Mouse (Mus musculus) ES-E14 (cell line): ENCODE results near the gene Itgb5. TPM values are rescaled to one million over a fixed set of nuclear protein-coding genes. Genes with fewer than 3 reads are reported as not detected.

Experiments
- DNase-seq: peaks from one replicate; pipeline ENCODE4 v3.0.0-alpha.2; 2013; ENCODE audit warnings: low read depth, low spot score
- H3K27ac ChIP-seq: 2 replicates; pipeline ENCODE4 v1.5.1; 2012; ENCODE audit warnings: low read depth, mild to moderate bottlenecking, low read length, moderate library complexity, mixed read lengths; ENCODE audit not compliant: poor library complexity, insufficient read depth, severe bottlenecking
- H3K36me3 ChIP-seq: 2 replicates; pipeline ENCODE4 v1.6.1; 2012; ENCODE audit warnings: mild to moderate bottlenecking, low read length, moderate library complexity, mixed read lengths; ENCODE audit not compliant: control insufficient read depth, poor library complexity, insufficient read depth, severe bottlenecking
- H3K4me1 ChIP-seq, 2 experiments: fragments of 150-350 bp in 1 of 2; sonication (generic) in 1 of 2; 2 replicates each; pipeline ENCODE4 v1.6.1; 2012; ENCODE audit warnings: low read length in 2 of 2, mild to moderate bottlenecking in 1 of 2, mixed read lengths in 1 of 2; ENCODE audit not compliant: control insufficient read depth in 2 of 2, insufficient read depth in 2 of 2, poor library complexity in 1 of 2
- H3K4me3 ChIP-seq, 2 experiments: fragments of 150-350 bp in 1 of 2; sonication (generic) in 1 of 2; 2 replicates each; pipeline ENCODE4 v1.5.1; 2012; ENCODE audit warnings: low read length in 2 of 2, low read depth in 1 of 2, mild to moderate bottlenecking in 1 of 2, mixed read lengths in 1 of 2; ENCODE audit not compliant: insufficient read depth in 1 of 2, poor library complexity in 1 of 2, severe bottlenecking in 1 of 2
- H3K9ac ChIP-seq: 2 replicates; pipeline ENCODE4 v1.6.1; 2012; ENCODE audit warnings: low read depth, mild to moderate bottlenecking, low read length, mixed read lengths; ENCODE audit not compliant: poor library complexity, insufficient read depth, severe bottlenecking
- H3K9me3 ChIP-seq: fragments of 150-350 bp; sonication (generic); 2 replicates; pipeline ENCODE4 v1.6.1; 2012; ENCODE audit warnings: low read depth, mild to moderate bottlenecking, low read length; ENCODE audit not compliant: control insufficient read depth, insufficient read depth
- CHD2 ChIP-seq: IDR thresholded peaks from 2 replicates; pipeline ENCODE4 v1.6.1; 2014; ENCODE audit warnings: mild to moderate bottlenecking, low read depth, low read length, inconsistent platforms
- HCFC1 ChIP-seq: IDR thresholded peaks from 2 replicates; pipeline ENCODE4 v1.6.1; 2012; ENCODE audit warnings: low read length, inconsistent platforms, borderline replicate concordance; ENCODE audit not compliant: insufficient read depth
- MAFK ChIP-seq: IDR thresholded peaks from 2 replicates; pipeline ENCODE4 v1.6.1; 2014; ENCODE audit warnings: mild to moderate bottlenecking, low read depth, low read length, inconsistent platforms; ENCODE audit not compliant: insufficient read depth
- ZC3H11A ChIP-seq: IDR thresholded peaks from 2 replicates; pipeline ENCODE4 v1.6.1; 2012; ENCODE audit warnings: low read depth, mild to moderate bottlenecking, inconsistent platforms, low read length, borderline replicate concordance
- ZNF384 ChIP-seq: IDR thresholded peaks from 2 replicates; pipeline ENCODE4 v1.6.1; 2012; ENCODE audit warnings: low read depth, low read length, inconsistent platforms
- in situ Hi-C, 2 experiments: fragments of 600-800 bp; cut with MboI; formaldehyde crosslinking; loops; one replicate each; pipeline ENCODE4 v1.15.1; 2025; ENCODE audit warnings: low sequenced_read_pairs in 2 of 2, inconsistent platforms in 1 of 2; ENCODE audit not compliant: unreplicated experiment in 2 of 2
- total RNA-seq: library from RNA; depleted of rRNA; stranded (reverse); fragments of 300-350 nt; gene quantifications from 2 replicates; pipeline ENCODE4 v1.2.3, GENCODE M21; 2012

The Itgb5 gene
- total RNA-seq, 1 experiment, result 60.6 TPM

GRCm38 (mm10) chr16:33922111-33923000, 92.9 kb downstream of the Itgb5 start:
- H3K36me3 ChIP-seq, result peaks cover 4% of the 10 kb centered on the region; the same call in 1 of the 2 replicates
- no peak for TF ChIP-seq HCFC1
- TF ChIP-seq ZC3H11A, result no peak
- no peak for TF ChIP-seq ZNF384
- no peak for TF ChIP-seq MAFK
- no peak overlapping the region for H3K9ac ChIP-seq
- no peak for DNase-seq
- H3K4me1 ChIP-seq, result no peaks in the 10 kb centered on the region
- in situ Hi-C loops, result no loop called here
- no peaks in the 10 kb centered on the region for H3K9me3 ChIP-seq
- H3K27ac ChIP-seq, result no peak overlapping the region
- H3K4me3 ChIP-seq, result no peak overlapping the region

GRCm38 (mm10) chr16:33923001-33923316, 93.5 kb downstream of the Itgb5 start:
- H3K9me3 ChIP-seq, result no peaks in the 10 kb centered on the region
- H3K9ac ChIP-seq, result no peak overlapping the region
- no peak for DNase-seq

GRCm38 (mm10) chr16:33923758-33924157, 94.3 kb downstream of the Itgb5 start:
- H3K9me3 ChIP-seq, result no peaks in the 10 kb centered on the region
- TF ChIP-seq ZNF384 (no peak), CHD2 (no peak), MAFK (no peak), HCFC1 (no peak), ZC3H11A (no peak)
- no peaks in the 10 kb centered on the region for H3K4me1 ChIP-seq
- in situ Hi-C loops, result no loop called here
- H3K36me3 ChIP-seq, result peaks cover 4% of the 10 kb centered on the region; the same call in 1 of the 2 replicates
- H3K4me3 ChIP-seq, result no peak overlapping the region
- H3K9ac ChIP-seq, result no peak overlapping the region
- DNase-seq, result no peak
- H3K27ac ChIP-seq, result no peak overlapping the region

More at GRCm38 (mm10) chr16:33923001-33923316, 93.5 kb downstream of the Itgb5 start:
- Histone ChIP-seq H3K4me1 (no peaks in the 10 kb centered on the region), H3K27ac (no peak overlapping the region), H3K4me3 (no peak overlapping the region), H3K36me3 (peaks cover 4% of the 10 kb centered on the region; the same call in 1 of the 2 replicates)
- in situ Hi-C loops, result no loop called here
- no peak for TF ChIP-seq ZC3H11A
- TF ChIP-seq ZNF384, result no peak
- TF ChIP-seq CHD2, result no peak
- no peak for TF ChIP-seq MAFK
- TF ChIP-seq HCFC1, result no peak

- Histone ChIP-seq H3K4me3 (no peak overlapping the region), H3K9ac (no peak overlapping the region), H3K4me1 (no peaks in the 10 kb centered on the region), H3K9me3 (no peaks in the 10 kb centered on the region), H3K36me3 (no peaks in the 10 kb centered on the region), H3K27ac (no peak overlapping the region)
- no peak for TF ChIP-seq CHD2
- no peak for TF ChIP-seq ZC3H11A
- no peak for TF ChIP-seq MAFK
- no peak for TF ChIP-seq ZNF384
- TF ChIP-seq HCFC1, result no peak
- DNase-seq, result no peak
- in situ Hi-C loops, result no loop called here
Measured at GRCm38 (mm10) chr16:33927263-33927824, 97.9 kb downstream of the Itgb5 start.
